Mouse (Mus musculus) megakaryocyte-erythroid progenitor cell, adult 5-6 weeks (primary cell): ENCODE results near the gene Ntrk3. TPM values are rescaled to one million over a fixed set of nuclear protein-coding genes. Genes with fewer than 3 reads are reported as not detected.

ENCODE experiments used
- ATAC-seq: replicated peaks from 2 replicates; pipeline ENCODE4 v1.8.0; 2016; ENCODE audit warnings: mild to moderate bottlenecking, inconsistent platforms; ENCODE audit not compliant: severe bottlenecking, poor library complexity, low FRiP score, low TSS enrichment
- total RNA-seq, 2 experiments: library from RNA; stranded (forward) in 1 of 2; stranded (reverse) in 1 of 2; fragments of 200-1000, 215-1000 nt in 1 of 2; fragments of >200 nt in 1 of 2; fragmentation: Nextera tagmentation in 1 of 2; gene quantifications; 2 replicates each; pipeline ENCODE4 v1.2.3; 2014 to 2017

The Ntrk3 gene
- total RNA-seq, 2 experiments from 2014 or later: not detected

DNA sequence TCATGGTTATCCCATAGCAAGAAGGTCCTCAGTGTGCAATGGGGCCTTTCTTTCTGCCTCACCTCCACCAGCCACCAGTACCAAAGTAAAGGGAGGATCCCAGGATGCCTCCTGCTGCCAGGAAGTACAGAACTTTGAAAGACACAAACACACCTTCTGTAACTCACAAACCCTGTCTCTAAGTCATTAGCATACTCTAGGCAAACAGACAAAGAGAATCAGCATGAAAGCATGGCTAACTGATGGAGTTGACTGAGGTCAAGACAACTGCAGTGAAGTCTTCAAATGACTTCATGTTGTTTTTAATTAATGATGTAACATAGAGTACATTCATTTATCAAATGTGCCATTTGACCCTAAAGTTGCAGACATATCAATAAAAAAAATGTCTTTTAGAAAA, 339.4 kb downstream of the Ntrk3 start:
- no peak for ATAC-seq

DNA sequence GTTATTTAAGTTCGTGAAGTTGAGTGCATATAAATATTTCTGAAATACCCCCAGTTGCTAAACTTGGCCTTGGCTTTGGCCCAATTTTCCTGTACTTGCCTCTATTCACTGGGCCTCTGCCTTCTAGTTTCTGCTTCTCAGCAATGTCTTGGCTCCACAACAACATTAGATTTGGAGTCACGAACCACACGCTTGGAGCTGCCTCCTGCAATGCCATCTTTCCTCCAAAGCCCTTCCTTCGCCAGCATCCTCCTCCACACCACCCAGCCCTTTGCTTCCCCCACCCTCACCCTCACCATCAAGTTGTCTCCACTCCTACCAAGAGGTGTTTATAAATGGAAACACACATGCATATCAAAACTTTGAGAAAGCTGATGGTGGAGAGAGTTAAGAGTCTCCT, 340.6 kb downstream of the Ntrk3 start:
- no peak for ATAC-seq

DNA sequence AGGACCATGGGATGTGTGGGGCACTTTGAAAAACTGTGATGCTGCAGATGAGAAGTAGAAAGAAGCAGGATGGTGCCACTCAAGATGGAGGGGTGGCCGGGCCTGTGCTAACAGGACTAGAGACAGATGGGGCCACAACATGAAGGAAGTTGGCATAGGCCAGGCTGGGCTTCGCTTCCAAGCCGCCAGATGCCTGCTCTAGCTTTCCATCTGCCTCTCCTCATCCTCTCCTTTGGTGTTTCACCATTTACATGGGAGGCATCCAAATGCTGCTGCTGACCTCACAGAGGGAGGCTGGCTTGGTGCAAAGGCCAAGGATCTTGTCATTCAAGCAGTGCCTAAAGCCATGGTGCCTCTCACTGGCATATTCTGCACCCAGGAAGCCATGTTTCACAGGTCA, 347.8 kb downstream of the Ntrk3 start:
- no peak for ATAC-seq

DNA sequence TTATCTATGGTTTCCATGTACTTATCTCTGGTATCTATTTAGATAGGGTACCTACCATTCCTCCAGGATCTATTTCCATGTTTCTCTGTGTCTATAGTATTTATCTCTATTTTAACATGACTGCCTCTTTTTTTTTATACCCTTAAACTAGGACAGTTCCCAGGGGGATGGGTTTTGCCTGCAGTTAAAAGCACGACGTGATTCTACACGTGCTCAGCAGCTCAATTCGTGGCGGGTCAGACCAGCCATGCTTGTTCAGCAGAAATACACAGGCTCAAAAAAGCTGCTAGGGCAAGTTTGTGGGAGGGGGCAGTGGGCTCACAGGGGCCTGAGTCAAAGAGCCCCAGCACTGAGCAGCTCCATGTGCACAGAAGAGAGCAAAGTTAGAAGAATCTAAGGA, 349.7 kb downstream of the Ntrk3 start:
- ATAC-seq: no peak

DNA sequence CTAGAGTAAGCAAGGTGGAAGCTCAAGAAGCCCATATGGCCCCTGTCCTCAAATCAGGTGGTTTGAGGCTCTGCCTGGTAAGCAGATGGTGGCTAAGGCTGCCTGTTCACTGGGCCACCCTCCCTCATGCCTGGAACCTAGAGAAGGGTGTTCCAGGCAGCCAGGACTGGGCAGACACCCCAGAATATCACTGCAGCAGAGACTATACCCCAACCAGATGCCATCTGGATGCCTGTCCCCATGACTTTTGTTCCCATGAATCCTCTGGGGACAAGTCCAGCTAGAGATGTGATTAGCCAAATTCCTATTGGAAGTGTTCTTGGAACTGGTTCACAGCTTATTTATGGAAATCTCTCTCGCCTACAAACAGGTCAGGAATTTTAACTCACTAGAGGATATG, 351.8 kb downstream of the Ntrk3 start:
- ATAC-seq: no peak

DNA sequence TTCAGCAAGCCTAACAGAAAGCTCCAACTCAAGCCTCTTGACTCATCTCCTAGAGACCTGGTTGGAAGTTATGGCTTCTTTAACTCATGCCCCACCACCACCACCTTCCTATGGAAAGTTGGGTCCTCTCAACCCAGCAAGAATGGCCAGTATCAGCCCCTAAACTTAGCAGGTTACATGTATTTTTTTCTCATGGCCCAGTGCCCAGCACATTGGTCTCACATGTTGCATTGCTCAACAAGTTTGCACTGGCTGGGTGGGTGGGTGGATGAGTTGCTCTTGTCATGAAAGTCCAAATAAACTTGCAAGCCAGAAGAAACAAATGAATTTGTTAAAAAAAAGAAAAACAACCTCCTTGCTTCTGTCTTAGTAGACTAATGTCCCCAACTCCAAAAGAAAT, 353.7 kb downstream of the Ntrk3 start:
- ATAC-seq: no peak

DNA sequence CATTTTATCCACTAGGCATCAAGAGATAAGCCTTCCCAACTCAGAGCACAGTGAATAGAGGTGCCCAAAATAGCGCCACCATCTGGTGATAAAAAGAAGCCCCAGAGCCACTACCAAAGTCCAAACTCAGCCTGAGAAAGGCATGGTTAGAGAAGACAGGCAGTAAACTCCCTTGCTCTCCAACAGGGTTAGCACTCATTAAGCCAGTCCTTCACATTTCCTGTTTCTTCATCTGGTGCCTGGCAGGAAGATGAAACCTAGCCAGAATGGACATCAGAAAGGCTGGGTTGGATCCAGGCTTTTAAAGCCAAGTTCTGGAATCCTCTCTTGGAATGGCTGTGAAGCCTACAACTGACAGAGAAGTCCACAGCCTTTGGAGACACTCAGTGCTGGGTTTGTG, 355.7 kb downstream of the Ntrk3 start:
- no peak for ATAC-seq

DNA sequence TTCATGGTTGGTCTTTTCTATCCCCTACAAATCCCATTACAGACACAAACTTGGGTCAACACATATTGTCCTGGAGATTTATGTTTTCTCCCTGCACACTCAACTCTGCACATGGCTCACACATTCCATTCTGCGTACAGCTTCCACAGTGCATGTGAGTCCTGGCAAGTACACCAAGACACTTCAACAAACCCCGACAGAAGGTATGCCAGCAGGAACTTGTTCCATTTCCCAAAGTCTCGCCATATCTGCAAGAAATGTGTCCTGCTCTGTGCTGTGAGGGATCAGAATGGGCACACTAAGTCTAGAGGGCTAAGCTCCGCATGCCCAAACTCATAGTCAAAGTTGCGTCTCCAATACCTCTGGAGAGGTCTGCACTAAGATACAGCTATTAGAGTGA, 358.0 kb downstream of the Ntrk3 start:
- no peak for ATAC-seq

DNA sequence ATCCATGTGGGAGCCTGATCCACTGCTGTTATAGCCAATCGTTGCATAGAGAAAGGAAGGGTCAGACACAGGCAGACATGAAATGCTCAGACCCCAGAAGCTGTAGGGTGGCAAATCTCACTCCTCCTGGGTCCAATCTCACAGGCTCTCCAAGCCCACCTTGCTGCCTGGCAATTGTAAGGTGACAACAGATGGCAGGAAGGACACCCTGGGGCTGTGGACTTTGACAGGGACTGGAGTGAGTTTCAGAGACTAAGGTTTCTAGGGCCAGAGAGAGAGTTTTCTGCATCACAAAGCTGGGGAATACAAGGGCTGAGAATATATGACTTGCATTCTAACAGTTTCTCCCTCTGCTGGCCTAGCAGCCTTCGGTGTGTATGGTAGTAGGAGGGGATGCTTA, 359.5 kb downstream of the Ntrk3 start:
- no peak for ATAC-seq

DNA sequence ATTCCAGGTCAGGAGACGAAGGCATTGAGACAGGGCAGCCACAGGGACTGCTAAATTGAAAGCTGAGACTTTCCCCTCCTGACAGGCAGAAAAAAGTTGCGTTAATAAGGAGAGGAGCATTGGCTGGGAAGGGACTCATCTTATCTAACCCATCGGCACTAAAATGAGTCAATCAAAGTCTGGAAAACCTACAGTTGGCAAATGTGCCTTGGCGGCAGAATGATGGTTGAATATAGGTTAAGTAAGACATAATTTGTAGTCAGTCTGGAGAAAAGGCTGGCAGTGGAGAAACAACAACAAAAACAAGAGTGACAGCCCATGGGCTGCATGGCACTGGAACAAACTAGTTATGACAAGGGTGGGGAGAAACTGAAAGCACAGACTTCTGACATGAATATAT, 360.9 kb downstream of the Ntrk3 start:
- no peak for ATAC-seq

DNA sequence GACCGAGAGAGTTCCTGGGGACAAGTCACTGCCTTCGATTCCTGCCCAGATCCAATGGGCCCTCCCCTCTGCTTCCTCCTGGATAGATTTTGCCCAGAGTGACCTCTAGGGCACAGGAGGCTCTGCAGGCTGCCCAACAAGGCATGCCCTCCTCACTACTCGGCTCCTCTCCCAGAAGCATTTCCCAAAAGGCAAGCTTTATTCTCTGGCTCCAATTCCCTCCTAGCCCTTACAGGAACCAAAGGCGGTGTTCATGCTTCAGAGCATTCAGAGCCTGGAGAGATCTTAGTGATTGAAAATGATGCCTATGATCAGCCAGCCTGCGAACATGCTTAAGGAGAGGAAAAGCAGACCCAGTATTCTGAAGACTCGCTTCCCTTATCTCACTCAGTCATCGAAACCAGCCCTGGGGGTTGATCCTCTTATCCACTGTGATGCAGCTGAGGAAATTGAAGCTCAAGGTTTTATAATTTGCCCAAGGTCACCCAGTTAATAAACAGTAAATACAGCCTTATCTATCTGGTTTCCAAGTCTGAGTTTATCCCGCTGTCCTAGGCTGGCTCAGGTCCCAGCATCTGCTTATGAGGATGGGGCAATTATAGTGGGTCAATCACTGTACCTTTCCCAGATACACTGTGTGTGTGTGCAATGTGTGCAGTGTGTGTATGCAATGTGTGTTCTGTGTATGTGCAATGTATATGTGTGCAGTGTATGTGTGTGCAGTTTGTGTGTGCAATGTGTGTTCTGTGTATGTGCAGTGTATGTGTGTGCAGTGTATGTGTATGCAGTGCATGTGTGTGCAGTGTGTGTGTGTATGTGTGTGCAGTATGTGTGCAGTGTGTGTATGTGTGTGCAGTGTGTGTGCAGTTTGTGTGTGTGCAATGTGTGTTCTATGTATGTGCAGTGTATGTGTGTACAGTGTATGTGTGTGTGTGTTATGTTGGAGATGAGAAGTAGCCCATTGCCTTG, 376.2 kb downstream of the Ntrk3 start:
- no peak for ATAC-seq

DNA sequence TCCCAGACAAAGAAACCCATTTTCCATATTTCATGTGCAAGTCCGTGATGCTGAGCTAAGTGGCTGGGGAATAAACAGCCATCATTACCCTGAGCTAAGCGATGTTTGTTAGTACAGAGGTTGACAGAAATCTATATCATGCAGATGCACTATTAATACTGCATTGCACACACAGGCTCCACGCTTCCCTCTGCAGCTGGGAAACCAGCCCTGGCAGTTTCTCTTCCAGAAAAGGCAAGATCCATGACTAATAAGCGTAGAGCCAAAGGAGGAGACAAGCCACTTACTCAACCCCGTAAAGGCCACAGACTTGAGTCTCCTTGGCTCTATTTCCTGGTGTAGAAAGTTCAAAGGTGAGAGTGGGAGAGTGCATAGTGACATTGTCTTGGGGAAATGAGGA, 390.3 kb downstream of the Ntrk3 start:
- ATAC-seq: no peak

DNA sequence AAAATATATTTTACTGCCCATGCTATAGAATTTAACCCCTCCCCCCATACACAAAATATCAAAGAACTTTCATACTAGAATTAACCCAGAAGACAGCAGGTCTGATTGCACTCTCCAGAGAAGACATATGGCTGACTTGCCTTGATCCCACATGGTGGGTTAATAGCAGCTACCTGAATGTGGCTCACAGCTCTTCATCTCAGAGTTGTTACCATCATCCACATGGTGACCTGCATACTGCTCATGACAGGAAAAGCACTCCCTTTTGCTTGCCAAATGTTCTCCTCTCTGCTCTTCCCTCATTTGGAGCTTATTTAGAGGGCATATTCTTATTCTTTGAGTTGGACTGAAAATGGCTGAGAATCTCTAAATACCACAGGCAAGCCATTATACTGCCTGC, 404.4 kb downstream of the Ntrk3 start:
- no peak for ATAC-seq

DNA sequence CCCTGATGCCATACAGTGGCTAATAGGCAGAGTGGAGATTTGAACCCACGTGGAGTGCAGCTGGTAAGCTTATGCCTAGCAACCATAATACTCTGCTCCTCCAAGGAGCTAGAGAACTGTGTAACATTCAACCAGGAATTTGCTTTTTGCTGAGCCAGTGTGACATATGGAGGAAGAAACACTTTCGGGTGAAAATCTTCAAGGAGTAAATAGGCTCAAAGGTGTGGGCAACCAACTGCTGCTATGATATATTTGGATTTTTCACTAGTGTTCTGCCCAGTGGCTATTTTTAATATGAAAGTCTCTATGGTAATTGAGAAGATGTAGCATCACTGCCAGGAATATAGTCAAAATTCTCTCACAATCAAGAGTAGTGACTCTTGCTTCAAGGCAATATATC, 409.5 kb downstream of the Ntrk3 start:
- ATAC-seq: no peak

DNA sequence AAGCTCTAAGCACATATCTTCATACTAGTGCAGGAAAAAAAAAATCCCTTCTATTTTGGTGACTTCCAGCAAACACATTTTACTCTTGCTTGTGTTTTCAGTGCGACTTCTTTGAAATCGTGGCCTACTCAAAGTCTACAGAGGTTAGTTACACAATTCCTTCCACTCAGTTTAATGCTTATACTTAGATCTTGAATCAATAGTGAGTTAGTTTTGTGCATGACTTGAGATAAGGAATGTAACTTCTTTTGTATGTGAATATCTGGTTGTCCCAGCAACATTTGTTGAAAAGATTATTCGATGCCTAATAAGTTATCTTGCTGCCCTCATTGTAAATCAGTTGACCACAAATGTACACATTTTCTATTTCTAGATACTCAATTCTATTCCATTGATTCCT, 411.6 kb downstream of the Ntrk3 start:
- no peak for ATAC-seq

DNA sequence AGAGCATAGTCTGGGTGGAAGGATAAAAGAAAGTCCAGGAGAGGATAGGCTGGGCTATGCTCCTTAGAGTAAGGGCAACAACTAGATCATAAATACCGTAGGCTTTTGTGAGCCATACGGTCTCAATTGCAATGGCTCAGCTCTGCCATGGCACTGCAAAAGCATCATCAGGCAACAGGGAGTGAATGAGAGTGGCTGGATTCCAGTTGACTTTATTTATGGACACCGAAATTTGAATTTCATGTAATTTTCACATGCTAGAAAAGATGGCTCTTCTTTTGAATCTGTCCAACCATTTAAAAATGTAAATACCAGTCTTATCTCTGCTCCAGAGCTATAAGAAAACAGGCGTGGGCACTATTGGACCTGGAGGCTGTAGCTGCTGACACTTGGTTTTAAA, 419.2 kb downstream of the Ntrk3 start:
- no peak for ATAC-seq

DNA sequence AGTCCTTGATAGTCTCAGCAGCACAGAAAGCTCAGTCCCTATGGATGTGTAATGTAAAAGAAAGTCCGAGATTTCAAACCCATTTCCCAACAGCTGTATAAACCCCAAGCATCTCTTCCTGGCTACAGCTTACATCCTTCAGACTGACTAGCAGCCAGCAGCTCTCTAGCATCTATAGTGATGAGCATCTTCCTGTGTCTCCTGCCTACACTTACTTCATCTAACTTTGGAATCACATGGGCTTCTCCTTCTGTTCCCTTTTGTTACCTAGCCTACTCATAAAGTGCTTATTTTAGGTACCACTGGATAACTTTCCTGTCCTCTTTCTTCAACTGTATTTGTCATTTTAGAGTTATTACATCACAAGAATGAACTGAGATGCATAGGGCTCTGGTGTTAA, 432.0 kb downstream of the Ntrk3 start:
- no peak for ATAC-seq

DNA sequence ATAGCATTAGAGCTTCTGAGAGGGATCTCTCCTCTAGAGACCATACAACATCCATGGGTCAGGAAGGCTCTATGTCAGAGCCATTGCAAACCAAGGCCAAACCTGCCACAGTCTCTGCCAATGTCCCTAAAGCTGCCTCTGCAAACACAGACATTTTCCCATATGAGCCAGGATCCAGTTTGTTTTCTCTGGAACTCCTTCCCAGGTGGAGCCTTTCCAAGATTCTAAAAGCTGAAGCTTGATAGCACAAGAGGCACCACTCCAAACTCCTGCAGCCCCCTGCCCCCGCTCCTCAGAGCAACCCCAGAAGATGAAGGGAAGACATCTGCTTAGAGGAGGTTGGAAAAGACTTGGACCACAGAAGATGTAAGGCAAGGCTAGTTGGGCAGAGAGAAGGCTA, 432.8 kb downstream of the Ntrk3 start:
- ATAC-seq: no peak

DNA sequence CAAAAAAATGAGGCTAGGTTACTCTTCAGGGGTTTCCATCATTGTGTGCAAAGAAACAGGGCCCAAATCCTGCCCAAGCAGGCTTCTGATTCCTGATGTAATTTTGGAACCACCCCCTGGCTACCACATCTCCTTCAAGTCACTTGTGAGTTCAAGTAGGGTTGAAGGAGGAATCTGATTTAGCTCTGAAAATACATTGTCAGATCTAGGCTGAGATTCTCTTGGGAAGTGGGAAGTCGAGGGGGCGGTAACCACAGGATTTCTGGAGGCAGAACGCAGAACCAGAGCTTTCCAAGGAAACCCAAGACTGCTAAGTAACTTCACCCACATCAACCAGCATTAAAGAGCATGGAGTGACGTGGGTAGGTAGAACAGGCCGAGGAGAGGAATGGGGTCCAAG, 440.5 kb downstream of the Ntrk3 start:
- no peak for ATAC-seq

DNA sequence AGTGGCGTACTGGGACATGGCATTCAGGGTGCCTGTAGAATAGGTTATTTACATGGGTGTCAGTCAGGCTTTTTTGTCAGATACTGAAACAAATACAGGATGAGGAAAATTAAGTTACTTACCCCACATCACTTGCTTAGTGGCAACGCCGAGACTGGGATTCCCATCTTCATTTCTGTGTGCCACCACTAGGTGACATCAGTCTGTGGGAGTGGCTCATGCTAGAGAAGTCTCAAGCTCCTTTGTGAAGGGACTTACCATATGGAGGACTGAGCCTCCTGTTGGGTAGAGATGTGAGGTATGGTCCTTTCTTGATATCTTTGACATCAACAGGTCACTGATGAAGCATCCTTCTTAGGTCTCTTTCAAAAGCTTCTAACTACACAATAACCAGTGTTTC, 443.5 kb downstream of the Ntrk3 start:
- no peak for ATAC-seq

DNA sequence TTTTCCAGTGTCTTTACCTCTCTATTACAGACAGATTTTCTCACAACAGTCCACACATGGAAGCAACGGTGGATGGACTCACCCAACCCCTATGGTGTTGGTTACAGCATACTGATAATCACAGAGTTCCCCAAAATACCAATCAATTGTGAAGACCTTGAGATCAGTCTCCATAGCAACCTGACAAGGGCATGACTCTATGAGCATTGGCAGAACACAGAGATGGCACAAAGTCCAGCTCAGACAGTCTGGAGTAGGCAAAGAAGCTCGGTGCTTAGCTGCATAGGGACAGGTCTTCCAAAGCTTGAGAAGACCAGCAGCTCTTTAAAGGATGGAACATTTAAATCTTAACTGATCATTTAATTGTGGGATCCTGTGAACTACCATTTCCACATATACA, 447.6 kb downstream of the Ntrk3 start:
- ATAC-seq: no peak
